Mouse (Mus musculus) neural tube, embryonic 13.5 days (tissue): ENCODE measurements around the gene Tmem51. TPM values are rescaled to one million over a fixed set of nuclear protein-coding genes. Genes with fewer than 3 reads are reported as not detected.

Experiments
- ATAC-seq: fragments of 200-750 bp; cut with Nextera tagmentation; 2 replicates; pipeline ENCODE4 v1.8.0; 2017; ENCODE audit warnings: low read depth, mild to moderate bottlenecking, moderate TSS enrichment, moderate library complexity
- H3K27ac ChIP-seq: fragments of 300-500 bp; sonication (generic); replicated peaks from 2 replicates; pipeline ENCODE4 v1.5.1; 2015; ENCODE audit warnings: moderate library complexity, mild to moderate bottlenecking, inconsistent platforms
- H3K27me3 ChIP-seq: fragments of 300-500 bp; sonication (generic); 2 replicates; pipeline ENCODE4 v1.6.1; 2015; ENCODE audit warnings: mild to moderate bottlenecking, inconsistent platforms
- H3K36me3 ChIP-seq: fragments of 300-500 bp; sonication (generic); 2 replicates; pipeline ENCODE4 v1.6.1; 2015; ENCODE audit warnings: mild to moderate bottlenecking, inconsistent platforms
- H3K4me1 ChIP-seq: fragments of 300-500 bp; sonication (generic); replicated peaks from 2 replicates; pipeline ENCODE4 v1.6.1; 2015; ENCODE audit warnings: inconsistent platforms
- H3K4me2 ChIP-seq: fragments of 300-500 bp; sonication (generic); 2 replicates; pipeline ENCODE4 v1.6.1; 2015; ENCODE audit warnings: inconsistent platforms, mild to moderate bottlenecking, moderate library complexity
- H3K4me3 ChIP-seq: fragments of 300-500 bp; sonication (generic); 2 replicates; pipeline ENCODE4 v1.5.1; 2015; ENCODE audit warnings: mild to moderate bottlenecking, inconsistent platforms
- H3K9ac ChIP-seq: fragments of 300-500 bp; sonication (generic); 2 replicates; pipeline ENCODE4 v1.6.1; 2015; ENCODE audit warnings: moderate library complexity, mild to moderate bottlenecking, inconsistent platforms
- H3K9me3 ChIP-seq: fragments of 300-500 bp; sonication (generic); 2 replicates; pipeline ENCODE4 v1.6.1; 2016; ENCODE audit warnings: inconsistent platforms
- WGBS: fragments of 180-500 bp; shearing (Covaris S2); methylation state at CpG from one replicate; pipeline ENCODE4 v1.1.7; 2015; 5-methylcytosine and 5-hydroxymethylcytosine counted together
- polyA plus RNA-seq: library from polyadenylated mRNA; unstranded; fragments of >200 nt; fragmentation: Nextera tagmentation; extraction: Ambion mirVana; gene quantifications from 2 replicates; pipeline ENCODE4 v1.2.1, GENCODE M21; 2015

Tmem51 gene
- polyA plus RNA-seq: 5.2 and 6.4 TPM in 2 replicates

DNA sequence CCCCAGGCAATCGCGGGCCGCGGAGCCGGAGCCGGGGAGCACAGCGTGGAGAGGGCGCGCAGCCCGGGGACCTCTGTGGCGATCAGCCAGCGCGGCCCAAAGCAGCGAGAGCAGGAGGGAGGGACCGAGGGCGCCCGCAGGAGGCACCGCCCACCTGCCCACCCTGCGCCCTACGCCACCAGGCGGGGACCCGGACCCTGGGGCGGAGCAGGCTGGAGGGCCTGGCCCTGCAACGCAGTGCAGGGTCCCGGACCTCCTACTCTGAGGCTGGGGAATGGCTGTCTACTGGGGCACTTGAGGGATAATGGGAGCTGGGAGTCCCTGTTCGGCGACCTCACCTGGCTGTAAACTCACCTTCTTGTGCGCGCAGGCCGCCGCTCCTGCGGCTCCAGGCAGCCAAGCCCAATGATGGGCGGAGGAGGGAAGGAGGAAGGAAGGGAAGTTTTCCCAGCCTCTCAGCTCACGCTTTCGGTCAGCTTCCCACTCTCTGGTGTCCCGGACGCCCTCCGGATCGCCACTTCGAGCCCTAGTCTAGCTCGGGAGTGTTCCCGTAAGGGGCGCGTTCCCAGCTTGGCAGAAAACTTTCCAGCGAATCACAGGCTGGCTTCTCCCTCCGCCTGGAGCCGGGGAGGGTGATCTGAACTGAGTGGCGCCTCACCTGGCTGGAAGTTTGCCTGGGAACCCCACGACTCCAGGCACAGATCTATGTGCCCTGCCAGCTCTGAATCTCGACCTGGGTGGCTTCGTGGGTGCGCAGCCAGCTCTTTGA lies at the start of gene Tmem51:
TSS of gene Tmem51 (minus strand) at position 174 of the 769 bp plus-strand sequence.
- peak within 1 kb of the TSS; percentile 97 for H3K4me2 ChIP-seq
- peak within 1 kb of the TSS; percentile 76 for H3K9ac ChIP-seq
- H3K27me3 ChIP-seq: peaks cover 59% of the 10 kb centered on the region
- WGBS: under 1% methylated on average over 41 of the region's 52 CpGs
- peak; percentile 72 for ATAC-seq
- no peaks in the 10 kb centered on the region for H3K36me3 ChIP-seq
- H3K9me3 ChIP-seq: no peaks in the 10 kb centered on the region
- peaks cover 43% of the 10 kb centered on the region for H3K4me1 ChIP-seq
- H3K27ac ChIP-seq: no peak within 1 kb of the TSS
- peak within 1 kb of the TSS; percentile 56 for H3K4me3 ChIP-seq

DNA sequence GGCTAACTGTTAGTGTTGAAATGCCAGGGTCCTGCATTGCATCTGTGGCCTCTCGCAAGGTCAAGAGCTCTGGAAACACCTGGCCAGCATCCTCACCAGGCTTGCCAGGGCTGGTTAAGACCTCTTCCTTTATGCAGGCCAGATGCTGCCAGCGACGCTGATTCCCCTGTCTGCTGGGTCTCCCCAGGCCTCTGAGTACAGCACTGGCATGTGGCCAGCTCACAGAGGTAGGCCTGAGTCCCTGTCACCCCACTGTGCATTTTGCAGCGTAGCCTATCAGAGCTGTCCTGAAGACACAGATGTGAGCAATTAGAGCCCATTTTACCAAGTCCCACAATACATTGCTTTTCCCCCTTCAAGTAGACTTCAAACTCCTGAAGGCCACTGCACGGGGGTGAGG lies 46.1 kb upstream of the Tmem51 start:
- H3K36me3 ChIP-seq: no peaks in the 10 kb centered on the region
- no peak overlapping the region for H3K9ac ChIP-seq
- H3K9me3 ChIP-seq: no peaks in the 10 kb centered on the region
- peaks cover 16% of the 10 kb centered on the region for H3K4me1 ChIP-seq
- no peak overlapping the region for H3K4me3 ChIP-seq
- no peak overlapping the region for H3K4me2 ChIP-seq
- H3K27me3 ChIP-seq: no peaks in the 10 kb centered on the region
- ATAC-seq: no peak
- WGBS: 39% methylated on average over 5 of the region's 5 CpGs
- peak overlapping the region; percentile 25; the same call in 1 of the 2 replicates for H3K27ac ChIP-seq

DNA sequence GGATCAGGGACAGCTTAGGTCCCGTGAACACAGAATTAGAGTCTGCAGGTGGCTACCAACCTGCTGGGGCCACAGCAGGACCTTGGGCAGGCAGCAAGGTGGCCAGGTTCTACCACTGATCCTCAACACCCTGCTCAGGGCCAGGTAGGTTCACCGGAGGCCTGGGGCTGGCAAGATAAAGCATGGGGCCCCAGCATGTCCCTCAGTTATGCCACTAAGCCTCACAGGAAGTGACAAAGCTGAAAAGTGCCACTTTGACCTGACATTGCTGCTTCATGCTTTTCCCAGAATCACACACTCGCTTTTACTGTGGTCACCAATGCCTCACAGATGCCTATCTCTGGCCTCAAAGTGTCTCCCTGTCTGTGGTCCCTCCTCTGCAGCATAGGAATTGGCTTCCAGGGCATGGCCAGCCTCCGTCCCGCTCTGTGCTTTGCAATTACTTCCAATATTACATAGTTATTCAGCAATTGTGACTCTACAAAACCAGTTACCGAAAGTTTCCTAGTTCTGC lies 43.2 kb upstream of the Tmem51 start:
- ATAC-seq: no peak
- no peaks in the 10 kb centered on the region for H3K9me3 ChIP-seq

GRCm38 (mm10) chr4:142126641-142127274 lies 42.7 kb upstream of the Tmem51 start:
- no peak for ATAC-seq
- Histone ChIP-seq H3K9me3 (no peaks in the 10 kb centered on the region), H3K4me2 (no peak overlapping the region), H3K27ac (no peak overlapping the region), H3K36me3 (no peaks in the 10 kb centered on the region), H3K4me3 (no peak overlapping the region), H3K9ac (no peak overlapping the region), H3K4me1 (peaks cover 12% of the 10 kb centered on the region), H3K27me3 (no peaks in the 10 kb centered on the region)
- 73% methylated on average over 10 of the region's 10 CpGs for WGBS

More for the DNA sequence above, 43.2 kb upstream of the Tmem51 start:
- no peaks in the 10 kb centered on the region for H3K27me3 ChIP-seq
- no peak overlapping the region for H3K9ac ChIP-seq
- WGBS: 87% methylated on average over 6 of the region's 6 CpGs
- H3K4me2 ChIP-seq: no peak overlapping the region
- H3K36me3 ChIP-seq: no peaks in the 10 kb centered on the region
- H3K4me3 ChIP-seq: no peak overlapping the region
- H3K27ac ChIP-seq: no peak overlapping the region
- peaks cover 12% of the 10 kb centered on the region for H3K4me1 ChIP-seq

DNA sequence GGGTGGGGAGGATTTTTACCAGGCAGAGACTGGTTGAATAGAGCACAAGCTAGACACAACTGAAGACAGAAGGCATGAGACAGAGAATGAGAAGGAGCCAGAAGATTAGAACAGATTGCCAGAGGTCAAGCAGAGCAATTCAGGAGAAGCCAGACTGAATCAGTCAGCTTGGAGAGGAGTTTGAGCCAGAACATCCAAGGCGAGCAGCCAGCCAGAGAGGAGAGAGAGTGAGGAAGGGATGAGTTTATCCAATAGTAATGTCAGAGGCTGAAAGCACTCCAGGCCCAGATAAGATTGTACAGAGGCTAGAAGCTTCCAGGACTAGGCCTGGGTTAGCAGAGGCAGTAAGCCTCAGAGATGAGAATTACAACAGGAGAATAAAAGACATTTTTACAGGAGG lies 37.1 kb upstream of the Tmem51 start:
- Histone ChIP-seq H3K9ac (no peak overlapping the region), H3K4me3 (no peak overlapping the region), H3K9me3 (no peaks in the 10 kb centered on the region), H3K4me2 (no peak overlapping the region), H3K4me1 (peaks cover 15% of the 10 kb centered on the region), H3K27ac (no peak overlapping the region), H3K36me3 (no peaks in the 10 kb centered on the region), H3K27me3 (no peaks in the 10 kb centered on the region)
- 43% methylated on average over 1 of the region's 1 CpGs for WGBS
- no peak for ATAC-seq

DNA sequence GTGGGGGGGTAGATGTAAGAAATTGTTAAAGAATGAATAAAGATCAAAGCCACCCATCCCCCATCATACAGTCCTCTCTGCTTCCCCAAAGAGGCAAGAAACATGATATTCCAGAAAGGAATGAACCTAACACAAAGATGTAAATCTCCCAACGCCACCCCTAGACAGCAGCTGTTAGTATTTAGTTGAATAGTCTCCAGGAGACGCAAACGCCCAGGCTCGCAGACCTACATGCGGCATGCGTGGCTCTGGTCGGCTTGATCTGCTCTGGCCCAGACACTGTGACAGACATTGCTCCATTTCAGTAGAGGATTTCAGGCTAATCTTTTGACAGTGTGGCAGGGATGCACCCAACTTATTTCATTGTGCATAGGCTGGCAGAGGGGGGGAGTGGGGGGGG lies 34.4 kb upstream of the Tmem51 start:
- H3K4me3 ChIP-seq: no peak overlapping the region
- H3K9ac ChIP-seq: no peak overlapping the region
- peak overlapping the region; percentile 5; the same call in 1 of the 2 replicates for H3K27ac ChIP-seq
- H3K4me2 ChIP-seq: no peak overlapping the region
- H3K9me3 ChIP-seq: no peaks in the 10 kb centered on the region
- H3K27me3 ChIP-seq: no peaks in the 10 kb centered on the region
- WGBS: 37% methylated on average over 7 of the region's 7 CpGs
- H3K36me3 ChIP-seq: no peaks in the 10 kb centered on the region
- ATAC-seq: no peak
- peaks cover 20% of the 10 kb centered on the region for H3K4me1 ChIP-seq

DNA sequence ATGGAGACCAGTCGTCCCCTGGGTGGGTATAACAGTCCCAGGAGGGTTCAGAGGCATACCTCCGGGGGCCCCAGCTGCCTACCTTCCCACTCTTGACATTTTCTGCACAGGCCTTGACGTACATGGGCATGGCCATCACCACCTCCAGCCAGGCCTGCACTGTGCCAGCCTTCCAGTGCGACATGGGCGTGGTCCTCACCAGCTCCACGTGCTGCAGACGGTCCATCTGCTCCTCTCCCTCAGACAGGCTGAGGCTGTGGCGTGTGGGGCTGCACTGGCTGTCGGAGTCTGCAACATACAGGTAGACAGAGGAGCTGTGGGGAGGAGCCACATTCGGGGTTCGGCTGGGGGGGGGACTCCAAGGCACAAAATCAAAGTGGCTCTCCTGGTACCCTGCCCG lies 33.9 kb upstream of the Tmem51 start:
- H3K4me2 ChIP-seq: no peak overlapping the region
- H3K27me3 ChIP-seq: no peaks in the 10 kb centered on the region
- peaks cover 20% of the 10 kb centered on the region for H3K4me1 ChIP-seq
- WGBS: 83% methylated on average over 12 of the region's 12 CpGs
- no peaks in the 10 kb centered on the region for H3K36me3 ChIP-seq
- no peak overlapping the region for H3K27ac ChIP-seq
- H3K4me3 ChIP-seq: no peak overlapping the region
- ATAC-seq: 0 out of 2 replicates have a peak, but pooled peaks have one; percentile 33
- no peak overlapping the region for H3K9ac ChIP-seq
- H3K9me3 ChIP-seq: no peaks in the 10 kb centered on the region

DNA sequence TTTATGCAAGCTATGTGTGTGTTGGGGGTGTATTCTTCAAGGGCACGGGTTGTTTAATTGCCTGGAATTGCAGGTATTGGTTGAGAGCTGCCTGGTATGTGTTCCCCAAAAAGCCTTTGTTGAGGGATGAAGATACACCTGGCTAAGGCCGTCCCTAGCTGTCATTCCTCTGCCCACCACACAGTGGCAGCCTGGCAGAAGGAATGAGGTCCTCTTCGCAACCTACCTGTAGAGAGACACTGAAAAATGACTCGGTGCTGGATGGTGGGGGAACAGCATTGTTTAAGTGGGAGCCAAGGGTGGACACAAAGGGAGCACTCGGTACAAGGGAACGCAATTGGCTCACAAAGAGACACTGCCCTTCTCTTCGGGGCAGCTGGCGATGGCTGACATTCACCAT lies 29.2 kb upstream of the Tmem51 start:
- Histone ChIP-seq H3K27ac (no peak overlapping the region), H3K4me1 (peaks cover 11% of the 10 kb centered on the region), H3K4me3 (no peak overlapping the region), H3K9ac (no peak overlapping the region), H3K27me3 (no peaks in the 10 kb centered on the region), H3K4me2 (no peak overlapping the region), H3K36me3 (peaks cover 7% of the 10 kb centered on the region; the same call in 1 of the 2 replicates), H3K9me3 (no peaks in the 10 kb centered on the region)
- ATAC-seq: peak; percentile 26; the same call in 1 of the 2 replicates
- 28% methylated on average over 8 of the region's 8 CpGs for WGBS

DNA sequence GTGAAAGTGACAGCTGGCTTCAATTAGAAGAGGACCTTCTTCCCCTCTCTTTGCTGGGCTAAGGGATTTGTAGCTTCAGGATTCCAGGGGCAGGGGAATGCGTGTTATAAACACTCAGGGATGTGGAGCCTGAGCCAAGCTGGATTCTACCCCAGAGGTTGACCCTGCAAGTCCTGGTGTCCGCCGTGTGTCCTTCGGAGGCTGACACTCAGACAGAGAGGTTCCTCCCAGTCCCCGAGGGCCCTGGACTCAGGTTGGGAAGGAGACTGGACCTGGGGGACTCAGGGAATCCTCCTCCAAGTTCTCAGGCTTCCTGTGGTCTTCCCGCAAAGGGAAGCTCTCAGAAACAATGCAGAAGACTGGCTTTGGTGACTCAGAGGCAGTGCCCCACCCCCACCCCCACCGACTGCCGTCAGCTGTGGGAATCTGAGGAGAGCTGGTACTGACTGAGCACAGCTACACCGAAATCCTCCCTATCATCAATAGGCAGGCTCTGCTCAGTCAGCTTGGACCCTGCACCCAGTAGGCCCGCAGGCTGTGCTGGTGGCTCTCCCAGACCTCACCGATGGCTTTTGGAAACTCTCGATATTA lies 19.1 kb upstream of the Tmem51 start:
- Histone ChIP-seq H3K27ac (no peak overlapping the region), H3K9ac (no peak overlapping the region), H3K27me3 (no peaks in the 10 kb centered on the region), H3K9me3 (no peaks in the 10 kb centered on the region), H3K4me2 (no peak overlapping the region), H3K36me3 (peaks cover 16% of the 10 kb centered on the region), H3K4me3 (no peak overlapping the region), H3K4me1 (peaks cover 8% of the 10 kb centered on the region)
- 66% methylated on average over 12 of the region's 12 CpGs for WGBS
- ATAC-seq: no peak

- H3K9ac ChIP-seq: no peak overlapping the region
- ATAC-seq: no peak
- H3K27me3 ChIP-seq: no peaks in the 10 kb centered on the region
- peaks cover 17% of the 10 kb centered on the region for H3K4me1 ChIP-seq
- 29% methylated on average over 8 of the region's 8 CpGs for WGBS
- H3K4me2 ChIP-seq: no peak overlapping the region
- H3K27ac ChIP-seq: no peak overlapping the region
- no peaks in the 10 kb centered on the region for H3K9me3 ChIP-seq
- H3K4me3 ChIP-seq: no peak overlapping the region
- no peaks in the 10 kb centered on the region for H3K36me3 ChIP-seq
Observed at GRCm38 (mm10) chr4:142098303-142098702, 14.2 kb upstream of the Tmem51 start.

DNA sequence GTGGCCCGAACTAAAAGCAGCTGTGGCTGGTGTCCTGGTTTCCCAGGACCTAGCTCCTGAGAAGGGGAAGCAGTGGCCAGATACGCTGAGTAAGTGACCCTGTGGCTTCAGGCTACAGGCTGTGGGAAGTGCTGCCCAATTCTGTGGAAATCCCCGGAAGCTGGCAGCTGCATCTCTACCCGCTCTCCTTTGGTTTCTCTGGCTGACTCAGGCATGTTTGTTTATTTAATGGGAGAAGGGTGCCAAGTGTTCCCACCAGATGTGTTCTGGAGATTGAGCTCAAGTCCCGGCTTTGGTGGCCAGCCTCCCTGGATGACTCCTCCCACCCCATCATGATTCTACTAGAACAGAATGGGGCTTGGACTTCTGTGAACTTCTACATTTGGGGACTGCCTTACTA lies 13.8 kb upstream of the Tmem51 start:
- no peaks in the 10 kb centered on the region for H3K9me3 ChIP-seq
- no peak overlapping the region for H3K27ac ChIP-seq
- H3K4me2 ChIP-seq: no peak overlapping the region
- H3K36me3 ChIP-seq: no peaks in the 10 kb centered on the region
- ATAC-seq: no peak
- H3K4me3 ChIP-seq: no peak overlapping the region
- WGBS: 52% methylated on average over 5 of the region's 5 CpGs
- H3K9ac ChIP-seq: no peak overlapping the region
- H3K27me3 ChIP-seq: no peaks in the 10 kb centered on the region
- peaks cover 13% of the 10 kb centered on the region for H3K4me1 ChIP-seq
